Mouse (Mus musculus) urinary bladder, postnatal 4 days (tissue): ENCODE data around the gene Plcz1.
A peak's percentile ranks its signal among the peaks of the same experiment; 100 is the strongest.

Source experiments
- DNase-seq, 2 experiments: peaks; one replicate each; pipeline ENCODE4 v3.0.0; 2021 to 2022; ENCODE audit warnings: low spot score in 2 of 2

Plcz1 gene

DNA sequence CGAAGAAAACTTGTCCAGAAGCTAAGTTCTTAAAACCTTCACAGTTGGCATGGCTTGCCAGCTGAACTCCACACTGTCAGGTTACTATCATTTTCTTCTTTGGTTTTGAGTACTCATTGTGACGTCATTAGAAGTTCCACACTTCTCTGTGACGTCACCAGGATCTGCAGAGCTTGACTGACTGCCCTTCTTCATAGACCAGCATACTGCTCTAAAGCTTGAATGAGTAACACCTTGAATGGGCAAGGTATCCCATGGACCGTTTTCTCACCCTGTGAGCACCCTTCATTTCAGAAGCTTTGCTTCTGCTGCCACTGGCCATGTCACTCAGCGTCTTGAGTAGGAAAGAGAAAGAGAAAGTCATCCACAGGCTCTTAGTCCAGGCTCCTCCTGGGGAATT, at the start of gene Plcz1:
Gene Plcz1 (minus strand): TSS at position 101 of the 400 bp plus-strand sequence.
- DNase-seq = no peak

DNA sequence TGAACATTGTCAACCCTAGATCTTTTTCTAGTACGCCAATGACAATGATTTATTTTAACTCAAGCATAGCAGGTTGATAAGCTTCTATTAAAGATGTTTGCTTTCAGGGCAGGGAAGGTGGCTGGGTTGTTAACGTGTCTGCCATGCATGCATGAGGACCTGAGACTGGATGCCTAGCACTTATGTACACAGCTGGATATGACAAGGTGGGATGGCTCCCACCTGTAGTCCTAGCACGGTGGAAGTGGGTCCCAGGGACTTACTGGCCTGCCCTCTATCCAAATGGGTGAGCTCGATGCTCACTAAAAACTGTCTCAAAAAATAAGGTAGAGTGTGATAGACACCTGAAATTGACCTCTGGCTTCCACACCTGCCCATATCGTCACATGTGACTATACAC, 48.6 kb upstream of the Plcz1 start:
- no peak for DNase-seq

DNA sequence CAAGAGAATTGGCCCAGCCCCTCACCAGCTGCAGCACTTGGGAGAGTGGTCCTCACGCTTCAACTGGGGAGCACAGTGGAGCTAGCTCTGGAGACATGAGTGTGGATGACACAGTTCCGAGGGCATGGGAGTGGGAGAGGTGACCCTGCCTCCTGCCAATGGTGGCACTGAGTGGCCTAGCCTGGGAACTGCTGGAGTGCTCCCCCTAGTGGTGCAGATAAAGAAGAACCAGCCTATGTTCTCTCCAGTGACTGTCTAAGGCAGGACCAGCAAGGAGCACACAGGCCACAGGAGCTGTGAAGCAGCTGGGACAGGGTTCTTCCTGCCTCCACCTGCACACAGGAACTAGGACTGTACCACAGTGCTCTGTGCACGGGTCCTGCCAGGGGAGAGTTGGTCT, 40.5 kb upstream of the Plcz1 start:
- no peak for DNase-seq

DNA sequence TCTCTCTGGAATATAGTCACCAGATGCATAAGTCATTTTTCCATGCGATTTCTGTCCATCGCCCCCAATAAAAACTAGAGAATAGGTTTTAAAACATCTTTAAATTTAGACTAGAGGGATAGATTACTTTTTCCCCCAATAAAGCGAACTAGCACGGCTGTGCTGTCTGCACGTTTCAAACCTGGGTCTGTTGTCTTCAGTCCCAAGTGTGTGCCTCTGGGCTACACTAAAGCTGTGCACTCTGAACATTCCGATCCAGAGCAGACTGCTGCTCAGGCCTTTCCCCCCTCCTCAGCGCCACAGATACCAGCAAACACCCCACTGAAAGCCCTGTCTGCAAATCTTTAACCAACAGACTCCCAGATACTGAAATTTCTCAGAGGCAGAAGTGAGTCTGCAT, 39.7 kb upstream of the Plcz1 start:
- DNase-seq = no peak

DNA sequence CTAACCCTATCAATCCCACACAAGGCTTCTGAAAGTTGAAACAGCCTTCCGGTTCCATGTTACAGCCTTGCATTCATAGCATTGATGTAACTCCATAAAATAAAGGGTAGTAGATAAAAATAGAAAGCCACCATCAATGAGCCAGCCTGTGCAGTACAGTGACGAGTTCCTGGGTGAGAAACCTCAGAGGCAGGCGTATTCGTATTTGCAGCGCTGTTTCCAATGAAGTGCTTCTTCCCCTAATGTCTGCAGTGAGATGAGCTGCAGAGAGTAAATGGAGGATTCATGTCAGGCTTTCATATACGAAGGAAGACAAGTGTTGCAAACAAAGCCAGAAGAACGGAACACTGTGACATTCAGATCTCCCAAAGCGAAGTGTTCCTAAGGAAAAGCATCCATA, 27.9 kb upstream of the Plcz1 start:
- DNase-seq = no peak

DNA sequence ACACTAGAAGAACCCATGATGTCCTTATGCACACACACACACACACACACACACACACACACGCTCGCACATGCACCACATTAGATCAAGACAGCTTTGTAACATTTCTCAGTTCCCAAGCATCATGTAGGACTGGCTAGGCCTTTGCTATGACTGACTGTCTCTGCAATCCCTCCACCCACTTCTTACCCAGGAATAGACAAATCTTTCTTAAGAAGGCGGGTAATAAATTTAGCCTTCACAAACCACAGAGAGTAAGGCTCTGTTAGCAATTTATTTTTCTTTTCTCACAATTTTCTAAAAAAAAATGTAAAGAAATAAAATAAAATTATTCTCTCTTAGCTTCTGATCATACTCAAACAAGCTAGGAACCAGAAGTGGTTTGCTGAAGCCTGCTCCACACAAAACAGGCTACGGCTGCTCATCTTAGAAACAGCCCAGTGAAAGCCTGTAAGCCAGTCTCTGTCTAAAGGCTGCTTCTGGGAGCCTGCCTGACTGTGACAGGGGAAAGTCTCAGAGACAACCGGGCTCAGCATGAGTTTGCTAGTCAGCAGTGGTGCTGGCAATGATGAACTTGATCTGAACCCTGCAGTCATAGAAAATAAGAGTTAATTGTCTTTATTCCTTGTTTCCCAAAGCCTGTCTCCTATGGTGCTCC, 13.1 kb upstream of the Plcz1 start:
- DNase-seq = peak in 1 of 2 experiments; percentile 32

DNA sequence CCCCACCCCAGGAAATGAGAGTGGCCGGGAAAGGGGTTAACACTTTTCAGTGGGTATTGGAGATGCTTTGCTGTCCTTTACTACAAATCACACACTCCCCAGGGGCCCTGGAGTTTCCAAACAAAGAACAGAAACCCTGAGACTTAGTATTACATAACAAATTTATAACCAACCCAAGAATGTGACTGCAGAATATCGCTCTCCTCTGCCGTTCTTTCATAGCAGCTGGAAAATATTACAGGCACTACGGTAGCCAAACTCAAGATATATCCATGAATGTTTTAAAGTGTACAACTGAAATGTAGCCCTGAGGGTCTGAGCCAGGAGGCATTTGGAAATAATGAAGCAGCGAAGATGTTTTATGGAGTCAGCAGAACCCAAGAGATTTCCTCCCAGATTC, 10.2 kb upstream of the Plcz1 start:
- peak in 1 of 2 experiments; percentile 21 for DNase-seq

DNA sequence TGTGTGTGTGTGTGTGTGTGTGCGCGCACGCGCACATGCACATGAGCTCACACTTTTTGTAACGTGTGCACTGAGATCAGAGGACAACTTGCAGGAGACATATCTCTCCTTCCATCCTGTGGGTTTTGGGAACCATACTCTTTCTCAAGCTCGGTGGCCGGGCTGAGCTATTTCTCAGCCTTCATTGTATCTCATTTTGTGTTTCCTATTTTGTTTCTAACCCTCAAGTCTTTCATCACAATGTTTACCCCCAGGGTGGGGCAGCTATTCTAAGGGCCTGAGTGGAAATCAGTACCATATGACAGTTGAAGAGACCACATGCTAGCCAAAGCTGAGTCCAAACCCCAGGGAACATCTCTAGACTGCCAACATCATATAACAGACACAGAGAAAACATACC, 305 bp downstream of the Plcz1 start, which contains the start of gene Capza3:
Gene Capza3 (plus strand): TSS at position 301 of the 400 bp plus-strand sequence.
- no peak for DNase-seq

DNA sequence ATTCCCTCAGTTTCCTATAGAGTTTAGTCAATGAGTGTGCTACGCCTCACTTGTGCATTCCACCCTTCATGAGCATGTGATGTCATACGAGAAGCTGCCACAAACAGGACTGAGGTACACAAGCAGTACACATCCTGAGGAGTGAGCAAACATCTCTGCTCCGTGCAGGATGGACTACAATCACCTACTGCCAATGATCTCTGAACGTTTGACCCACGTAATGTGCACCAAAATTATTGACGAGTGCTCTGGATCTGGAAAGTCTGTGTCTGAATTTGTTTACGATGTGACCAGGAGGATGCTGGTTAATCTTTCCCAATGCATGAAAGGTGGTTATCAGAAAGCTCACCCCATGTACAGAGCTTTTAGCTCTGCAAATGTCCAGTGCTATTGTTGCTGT, 16.9 kb downstream of the Plcz1 start:
- no peak for DNase-seq

DNA sequence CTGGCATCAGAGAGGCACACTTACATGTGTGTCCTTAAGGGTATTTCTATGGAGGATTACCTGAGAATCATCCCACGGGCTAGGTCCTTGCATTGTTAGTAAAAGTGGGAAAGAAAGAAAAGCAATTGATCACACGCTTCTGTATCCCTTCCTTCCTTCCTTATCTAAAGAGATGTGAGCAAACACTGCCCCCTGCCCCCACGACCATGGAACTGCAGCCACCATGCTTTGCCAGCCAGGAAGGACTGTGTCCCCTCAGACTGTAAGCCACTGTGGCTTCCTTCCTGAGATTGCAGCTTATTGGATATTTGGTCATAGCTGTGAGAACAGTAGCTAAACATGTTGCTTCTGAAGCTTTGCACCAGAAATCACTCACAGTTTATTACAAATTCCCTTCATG, 36.1 kb downstream of the Plcz1 start:
- no peak for DNase-seq

DNA sequence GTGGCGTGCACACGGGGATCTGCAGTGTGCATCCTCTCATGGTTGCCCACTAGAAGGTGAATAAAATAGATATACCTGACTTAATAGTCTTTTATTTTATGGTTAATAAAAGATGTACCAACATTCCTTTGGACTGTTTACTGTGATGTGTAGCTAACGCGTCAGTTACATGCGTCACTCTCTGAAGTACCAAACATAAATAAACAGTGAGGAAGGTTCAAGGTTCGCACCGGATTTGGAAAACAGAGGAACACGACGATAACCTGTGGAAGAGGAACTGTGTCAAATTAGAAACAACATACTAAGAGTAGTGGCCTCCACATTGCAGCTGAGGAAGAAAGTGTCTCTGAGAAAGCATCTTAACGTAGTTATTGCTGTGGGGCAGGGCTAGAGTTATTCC, 51.7 kb downstream of the Plcz1 start:
- DNase-seq = no peak

DNA sequence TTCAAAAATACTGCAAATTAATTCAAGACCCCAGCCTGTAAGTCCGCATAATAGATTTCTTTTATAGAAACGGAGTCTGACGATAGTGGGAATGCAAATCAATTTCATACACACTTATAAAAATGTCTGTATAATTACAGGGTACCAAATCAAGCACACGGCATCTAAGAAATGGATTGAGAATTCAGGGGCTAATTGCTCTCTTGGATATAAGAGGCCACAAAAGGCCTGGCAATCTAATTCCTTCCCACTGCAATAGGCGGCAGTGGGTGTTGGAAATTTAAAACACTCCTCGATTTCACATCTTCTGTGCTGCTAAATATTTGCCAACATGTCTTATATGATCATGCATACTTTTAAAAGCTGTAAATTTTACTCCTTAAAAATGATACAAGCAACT, 52.2 kb downstream of the Plcz1 start:
- no peak for DNase-seq

DNA sequence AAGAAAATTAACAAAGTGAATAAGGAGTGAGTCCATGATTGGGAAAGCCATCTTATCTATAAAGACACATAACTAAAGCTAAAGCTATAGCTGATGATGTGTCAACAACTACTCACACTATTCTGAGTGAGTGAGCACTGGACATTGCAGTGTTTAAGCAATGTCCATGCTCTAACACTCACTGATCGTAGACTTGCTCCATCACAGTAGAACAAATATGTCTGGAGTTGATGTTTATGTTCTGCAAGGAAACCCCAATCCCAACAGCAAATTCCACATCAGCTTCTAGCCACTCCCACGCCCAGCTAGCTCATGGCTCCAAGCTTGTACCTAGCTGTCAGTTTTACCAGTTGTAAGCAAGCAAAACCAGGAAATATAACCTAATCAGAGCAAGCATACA, 54.7 kb downstream of the Plcz1 start:
- DNase-seq = no peak

DNA sequence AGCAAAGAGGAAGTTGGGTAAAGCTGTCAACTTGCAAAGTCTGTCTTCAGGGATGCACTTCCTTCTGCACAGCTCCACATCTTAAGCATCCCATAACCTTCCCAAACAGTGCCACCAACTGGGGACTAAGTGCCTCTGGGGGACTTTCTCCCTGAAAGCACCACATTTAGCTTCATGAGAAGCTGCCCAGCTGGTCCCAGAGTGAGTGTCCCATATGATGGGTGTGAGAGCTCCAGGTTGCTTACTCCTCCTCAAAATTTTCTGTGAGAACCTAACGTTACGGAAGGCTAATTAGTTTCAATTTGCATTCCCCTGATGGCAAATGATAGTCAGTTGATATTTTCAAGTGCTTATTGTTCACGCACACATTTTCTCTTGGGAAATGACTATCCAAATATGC, 57.2 kb downstream of the Plcz1 start:
- no peak for DNase-seq

DNA sequence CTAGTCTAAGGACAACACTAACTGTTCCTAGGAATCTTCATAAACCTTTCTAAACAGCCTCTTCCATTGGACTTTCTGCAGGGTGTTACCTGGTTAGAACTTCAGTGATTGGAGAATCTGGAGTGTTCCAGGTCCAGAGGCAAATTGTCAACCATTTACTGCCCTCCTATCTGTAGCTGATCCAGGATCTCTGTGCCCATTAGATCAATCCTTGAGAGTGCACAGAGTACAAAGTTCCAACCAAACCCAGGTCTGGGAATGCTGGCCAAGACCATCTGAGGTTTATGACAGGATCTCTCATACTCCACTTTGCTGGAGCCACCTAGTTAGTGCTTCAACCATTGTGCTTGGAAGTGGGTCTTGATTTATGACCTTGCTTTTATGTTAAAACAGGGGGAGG, 60.2 kb downstream of the Plcz1 start:
- no peak for DNase-seq

DNA sequence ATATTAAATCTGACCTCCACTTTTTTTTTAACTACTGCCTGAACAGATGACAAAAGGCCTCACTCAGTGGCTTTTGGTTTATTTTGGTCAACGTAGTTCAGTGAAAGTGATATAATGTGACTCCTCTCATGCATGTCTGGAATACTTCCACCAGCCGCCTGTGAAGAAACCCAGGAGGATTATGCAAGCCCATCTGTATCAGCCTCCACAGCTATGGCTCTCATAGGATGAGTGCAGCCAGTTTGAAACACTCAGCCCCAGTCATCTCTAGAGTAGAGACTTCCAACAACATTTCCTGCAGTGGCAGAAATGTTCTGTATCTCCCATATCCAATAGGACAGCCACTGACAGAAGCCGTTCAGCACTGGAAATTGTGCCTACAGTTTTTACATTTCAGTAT, 63.1 kb downstream of the Plcz1 start:
- DNase-seq = no peak

DNA sequence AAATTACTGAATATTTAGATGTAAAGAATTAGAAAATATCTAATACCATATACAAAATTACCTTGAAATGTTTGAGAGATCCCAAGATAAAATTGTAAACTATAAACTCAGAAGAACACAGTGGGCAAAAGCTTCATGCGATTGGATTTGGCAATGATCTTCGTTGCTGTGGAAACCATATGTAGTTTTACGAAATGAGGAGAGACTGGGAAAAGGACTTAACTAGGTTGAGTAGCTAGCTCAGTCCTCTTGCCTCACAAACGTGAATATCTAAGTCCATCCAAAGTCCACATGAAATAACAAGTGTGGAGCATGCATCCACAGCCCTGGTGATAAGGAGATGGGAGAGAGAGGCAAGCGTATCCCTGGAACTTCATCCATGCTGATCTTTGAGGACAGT, 66.6 kb downstream of the Plcz1 start:
- no peak for DNase-seq

DNA sequence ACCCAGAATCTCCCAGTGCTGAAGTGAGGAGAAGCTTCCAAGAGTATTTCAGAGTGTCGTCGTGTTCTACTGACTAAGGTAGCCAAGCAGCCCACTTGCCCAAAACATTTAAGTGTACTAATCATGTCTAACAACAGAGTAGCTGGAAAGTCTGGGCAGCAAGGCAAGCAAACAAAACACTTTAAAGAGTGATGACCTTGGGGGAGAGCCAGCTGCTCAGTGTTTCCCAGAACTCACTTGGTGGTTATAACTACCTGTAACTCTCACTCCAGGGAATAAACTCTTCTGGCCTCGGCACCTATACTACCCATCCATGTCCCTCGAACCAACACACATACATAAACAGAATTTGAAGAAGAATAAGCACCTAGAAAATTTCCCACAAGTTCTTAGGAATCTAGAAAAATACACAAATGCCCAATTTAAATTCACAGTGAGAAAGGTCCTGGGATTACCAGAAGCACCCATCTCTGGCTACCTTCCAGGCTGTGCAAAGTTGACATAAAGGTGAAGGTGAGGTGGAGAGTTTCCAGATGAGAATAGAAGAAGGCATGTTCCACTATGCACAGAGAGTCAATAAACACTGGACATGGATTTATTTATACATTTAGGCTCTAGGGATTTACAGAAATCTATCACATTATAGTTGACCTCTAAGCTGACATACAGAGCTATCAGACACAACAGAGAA, 69.5 kb downstream of the Plcz1 start:
- no peak for DNase-seq

DNA sequence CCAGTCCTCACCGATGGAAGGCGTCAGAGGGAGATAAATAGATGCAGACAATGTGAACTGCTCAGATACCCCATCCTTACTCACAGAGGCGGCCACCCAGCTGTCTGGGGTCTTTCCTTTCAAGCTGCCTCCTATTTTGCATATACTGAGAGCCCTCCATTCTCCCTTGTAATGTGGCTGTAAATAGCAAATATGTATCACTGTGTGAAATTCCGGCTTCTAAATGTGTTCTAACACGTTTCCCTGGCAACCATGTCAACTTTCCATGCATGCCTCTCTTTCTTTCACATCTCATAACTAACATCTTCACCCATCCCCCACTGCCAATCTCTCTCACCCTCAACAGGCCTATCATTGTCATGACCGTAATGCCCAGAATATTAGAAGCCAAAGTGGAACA, 74.6 kb downstream of the Plcz1 start:
- no peak for DNase-seq

DNA sequence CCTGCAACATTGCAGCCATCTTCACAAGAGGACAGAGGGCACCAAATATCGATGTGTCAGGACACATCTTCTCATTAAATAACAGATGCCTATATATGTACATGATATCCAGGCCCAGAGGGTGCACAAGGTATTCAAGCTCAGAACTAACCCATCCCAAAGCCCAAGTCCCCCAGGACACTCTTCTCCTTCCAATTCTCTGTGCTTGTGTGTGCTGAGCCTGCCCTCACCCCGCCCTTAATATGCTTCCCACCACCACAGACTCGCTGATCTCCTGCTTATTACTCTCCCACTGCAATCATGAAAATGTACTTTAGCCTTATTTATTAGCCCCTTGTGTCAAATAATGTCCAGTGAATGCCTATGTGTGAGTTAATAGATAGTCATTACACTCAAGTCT, 76.4 kb downstream of the Plcz1 start:
- DNase-seq = no peak

DNA sequence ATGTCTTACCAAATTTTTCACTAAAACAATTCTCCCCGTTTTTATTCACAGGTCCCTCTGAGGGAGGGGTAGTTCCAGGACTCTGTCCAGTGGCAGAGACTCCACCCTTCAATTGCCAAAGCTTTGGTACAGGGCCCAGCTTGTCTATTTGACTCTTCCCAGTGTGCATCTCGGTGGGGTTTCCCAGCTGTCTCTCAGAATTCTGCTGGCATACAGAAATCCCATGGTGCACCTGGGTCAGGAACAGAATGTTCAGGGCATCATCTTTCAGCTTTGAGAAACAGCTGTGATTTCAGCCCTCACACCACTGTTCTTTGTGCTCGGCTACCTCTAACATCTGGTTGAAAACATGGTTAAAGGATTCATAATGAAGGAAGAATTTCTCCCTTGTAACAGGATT, 77.5 kb downstream of the Plcz1 start:
- DNase-seq = no peak

DNA sequence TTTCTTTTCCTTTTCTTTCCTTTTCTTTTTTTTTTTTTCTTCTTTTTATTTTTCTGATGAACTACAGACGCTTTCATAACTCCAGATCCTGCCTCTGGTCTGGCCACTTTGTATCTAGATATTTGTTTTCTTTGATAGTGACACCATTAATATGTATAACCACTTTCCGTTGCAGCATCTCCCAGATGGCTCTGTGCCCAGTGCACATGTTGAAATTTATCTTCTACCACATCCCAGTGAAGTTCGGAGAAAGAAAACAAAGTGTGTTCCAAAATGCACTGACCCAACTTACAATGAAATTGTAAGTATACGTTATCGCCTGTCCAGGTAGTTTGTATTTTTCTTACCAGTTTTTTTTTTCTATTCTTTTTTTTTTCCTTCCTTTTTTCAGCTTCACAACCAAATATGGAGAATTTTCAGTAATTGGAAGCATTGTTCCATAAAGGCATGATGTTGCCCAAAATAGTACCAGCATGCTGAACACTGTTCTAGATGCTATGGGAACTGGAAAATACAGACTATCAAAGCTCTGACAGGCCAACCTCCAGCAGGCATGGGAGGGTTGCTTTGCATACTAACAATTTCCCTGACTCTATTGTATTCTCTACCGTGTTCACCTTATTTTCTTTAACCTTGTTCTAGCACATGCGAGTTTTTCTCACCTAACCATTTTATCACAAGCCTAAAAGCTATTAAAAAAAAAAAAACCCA, 83.6 kb downstream of the Plcz1 start:
- DNase-seq = no peak

DNA sequence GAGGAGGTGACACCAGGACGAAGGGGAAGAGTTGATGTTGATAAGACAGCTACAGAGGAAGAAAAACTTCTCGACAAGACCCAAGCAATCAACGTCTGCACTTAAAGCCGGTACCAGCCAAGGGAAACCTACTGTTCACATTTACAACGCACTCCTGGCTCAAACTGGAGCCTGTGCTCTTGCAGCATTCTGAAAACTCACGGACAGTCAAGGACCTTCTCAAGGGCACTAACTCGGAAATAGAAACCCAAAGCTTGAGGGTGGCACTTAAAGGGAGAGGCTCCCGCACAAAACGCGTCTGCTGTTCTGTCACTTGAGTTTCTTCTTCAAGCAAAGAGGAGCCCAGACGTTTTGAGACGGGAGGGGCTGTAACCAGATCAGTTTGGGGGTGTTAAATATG, 87.7 kb downstream of the Plcz1 start:
- DNase-seq = no peak
